Mouse (Mus musculus): ENCODE data around the gene Gm14226. TPM values are rescaled to one million over a fixed set of nuclear protein-coding genes. Genes with fewer than 3 reads are reported as not detected.
A peak's percentile ranks its signal among the peaks of the same experiment; 100 is the strongest.
"Not testable (repeated sequence)": the region's sequence is repeated elsewhere in the genome, so short reads cannot be mapped to it uniquely, and the experiment has no call there.

The Gm14226 gene
- polyA plus RNA-seq (2015; fragmentation: Nextera tagmentation; extraction: Ambion mirVana) = 0.29 TPM in 2 replicates

DNA sequence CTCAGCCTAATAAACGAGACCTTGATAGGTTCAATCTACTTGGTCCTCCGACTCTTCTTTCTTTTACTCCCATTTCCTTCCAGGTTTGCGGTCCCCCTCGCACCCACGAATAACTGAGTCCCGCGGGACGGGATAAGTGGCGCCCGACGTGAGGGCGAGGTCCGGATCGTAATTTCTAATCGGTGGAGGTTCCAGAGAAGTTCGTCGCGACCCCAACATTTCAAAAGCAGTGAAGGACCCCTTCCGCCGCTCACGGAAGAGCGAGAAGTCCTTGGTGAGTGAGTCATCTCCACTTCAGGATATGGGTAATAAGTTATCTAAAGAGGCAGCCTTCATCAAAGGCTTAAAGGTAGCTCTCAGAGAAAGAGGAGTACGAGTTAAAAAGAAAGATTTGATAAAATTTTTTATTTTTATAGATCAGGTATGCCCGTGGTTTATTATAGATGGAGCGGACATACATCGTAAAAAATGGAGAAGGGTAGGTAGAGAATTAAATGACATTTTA, at the start of gene Gm14226:
Gm14226 (plus strand) TSS at position 16 of the 505 bp plus-strand sequence.
- under 1% methylated on average over 24 of the region's 26 CpGs for WGBS
- ATAC-seq (ENCODE audit: borderline replicate concordance, extremely low read depth, low FRiP score, low TSS enrichment) = not testable (repeated sequence)

DNA sequence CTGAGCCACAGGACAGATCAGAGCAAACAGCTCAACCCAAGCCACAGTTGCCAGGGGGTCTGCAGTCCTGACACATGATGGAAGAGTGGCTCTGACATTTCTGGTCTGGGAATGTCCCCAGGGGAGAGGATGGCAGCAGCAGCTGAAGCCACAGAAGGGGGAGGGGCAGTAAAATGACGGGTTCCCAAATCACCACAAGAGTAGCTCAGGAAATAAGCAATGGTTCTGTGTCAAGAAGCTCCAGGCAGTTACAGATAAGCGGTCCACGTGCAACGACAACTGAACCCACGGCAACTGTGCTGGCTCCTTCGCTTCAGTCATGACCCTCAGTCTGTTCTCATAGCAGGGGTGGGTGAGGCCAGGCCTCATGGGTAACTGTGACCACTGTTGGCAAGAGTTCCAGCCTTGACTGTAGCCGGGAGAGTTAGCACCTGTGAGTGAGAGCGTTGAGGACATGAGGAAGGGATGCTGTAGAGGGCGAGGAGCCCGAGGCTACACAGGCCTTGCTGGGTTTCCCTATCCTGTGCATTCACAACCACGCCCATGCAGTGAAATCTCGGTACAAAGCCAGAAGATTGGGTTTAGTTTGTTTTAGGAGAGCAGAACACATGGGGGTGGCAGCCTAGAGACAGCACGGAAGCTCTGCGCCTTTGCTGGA, 48.2 kb upstream of the Gm14226 start:
- 52% methylated on average over 14 of the region's 14 CpGs for WGBS
- ATAC-seq (ENCODE audit: borderline replicate concordance, extremely low read depth, low FRiP score, low TSS enrichment); H3K27me3 ChIP-seq; H3K4me2 ChIP-seq; H3K9me3 ChIP-seq; H3K27ac ChIP-seq; H3K4me3 ChIP-seq; H3K36me3 ChIP-seq; H3K9ac ChIP-seq: not testable (repeated sequence)
- H3K4me1 ChIP-seq = peaks cover 34% of the 10 kb centered on the region

More for the DNA sequence above, at the start of gene Gm14226:
- peak within 1 kb of the TSS; percentile 89 for H3K4me2 ChIP-seq
- not testable (repeated sequence) for H3K27me3 ChIP-seq, H3K9me3 ChIP-seq, H3K36me3 ChIP-seq, H3K4me1 ChIP-seq
- H3K9ac ChIP-seq = peak within 1 kb of the TSS; percentile 39
- peak within 1 kb of the TSS; percentile 79 for H3K27ac ChIP-seq
- peak within 1 kb of the TSS; percentile 45 for H3K4me3 ChIP-seq

DNA sequence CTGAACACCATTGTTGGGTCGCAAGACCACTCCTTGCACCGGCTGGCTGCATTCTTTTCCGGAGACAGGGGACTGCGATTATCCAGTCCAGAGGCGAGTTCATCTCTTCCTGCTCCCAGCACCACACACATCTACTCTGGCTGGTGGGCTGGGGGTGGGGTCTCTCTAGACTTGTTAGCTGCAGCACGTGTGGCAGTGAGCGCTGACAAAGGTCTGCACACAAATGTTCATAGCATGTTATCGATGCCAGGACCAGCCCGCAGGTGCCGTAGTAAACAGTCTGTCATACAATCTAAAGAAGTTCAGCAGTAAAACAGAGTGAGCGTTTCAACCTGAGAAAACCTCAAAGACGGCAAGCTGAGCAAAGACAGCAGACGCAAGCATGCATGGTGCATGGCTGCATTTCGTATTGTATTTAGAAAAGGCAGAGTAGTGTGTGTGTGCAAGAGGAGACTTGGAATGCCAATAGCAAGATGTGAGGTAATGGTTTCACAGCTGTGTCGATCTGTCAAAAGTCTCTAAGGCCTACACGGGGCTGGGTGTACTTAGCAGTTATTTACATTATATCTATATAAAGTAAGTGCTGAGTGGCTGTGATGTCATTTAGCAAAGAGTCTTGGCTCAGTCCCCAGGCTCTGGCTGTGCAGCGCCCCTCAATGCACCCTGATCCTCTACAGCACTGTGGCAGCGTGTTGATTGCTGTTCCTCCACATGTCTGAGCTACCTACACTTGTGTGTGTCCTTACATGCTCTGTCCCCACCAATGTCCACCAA, 46.0 kb upstream of the Gm14226 start:
- Histone ChIP-seq H3K4me2 (peak overlapping the region; percentile 42), H3K4me3 (no peak overlapping the region), H3K36me3 (no peaks in the 10 kb centered on the region), H3K4me1 (peaks cover 34% of the 10 kb centered on the region), H3K9ac (no peak overlapping the region), H3K27ac (peak overlapping the region; percentile 60), H3K9me3 (no peaks in the 10 kb centered on the region), H3K27me3 (no peaks in the 10 kb centered on the region)
- peak; percentile 95 for ATAC-seq (ENCODE audit: borderline replicate concordance, extremely low read depth, low FRiP score, low TSS enrichment)
- 14% methylated on average over 18 of the region's 18 CpGs for WGBS

DNA sequence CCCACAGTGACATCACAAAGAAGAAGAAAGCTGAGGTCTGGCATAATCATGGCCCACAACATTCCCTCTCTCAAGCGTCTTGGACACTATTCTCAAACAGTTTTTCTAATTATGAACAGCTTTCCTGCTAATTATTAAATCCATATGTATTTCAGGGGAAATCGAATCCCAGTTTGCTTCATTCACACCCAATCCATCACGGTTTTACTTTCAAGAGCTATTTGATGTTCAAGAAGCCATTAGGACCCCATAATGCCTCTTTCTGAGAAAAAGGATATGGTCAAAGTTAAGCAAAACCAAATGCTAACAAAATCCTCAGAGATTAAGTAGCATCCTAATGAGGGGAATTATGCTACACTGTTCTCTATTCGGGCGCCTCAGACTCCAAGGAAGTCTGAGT, 45.1 kb upstream of the Gm14226 start:
- 35% methylated on average over 5 of the region's 5 CpGs for WGBS
- no peak overlapping the region for H3K4me2 ChIP-seq
- no peaks in the 10 kb centered on the region for H3K9me3 ChIP-seq
- H3K36me3 ChIP-seq = no peaks in the 10 kb centered on the region
- 0 out of 2 replicates have a peak overlapping the region, but pooled peaks have one; percentile 41 for H3K27ac ChIP-seq
- H3K27me3 ChIP-seq = no peaks in the 10 kb centered on the region
- H3K4me3 ChIP-seq = no peak overlapping the region
- H3K9ac ChIP-seq = no peak overlapping the region
- peaks cover 34% of the 10 kb centered on the region for H3K4me1 ChIP-seq
- ATAC-seq (ENCODE audit: borderline replicate concordance, extremely low read depth, low FRiP score, low TSS enrichment) = no peak

DNA sequence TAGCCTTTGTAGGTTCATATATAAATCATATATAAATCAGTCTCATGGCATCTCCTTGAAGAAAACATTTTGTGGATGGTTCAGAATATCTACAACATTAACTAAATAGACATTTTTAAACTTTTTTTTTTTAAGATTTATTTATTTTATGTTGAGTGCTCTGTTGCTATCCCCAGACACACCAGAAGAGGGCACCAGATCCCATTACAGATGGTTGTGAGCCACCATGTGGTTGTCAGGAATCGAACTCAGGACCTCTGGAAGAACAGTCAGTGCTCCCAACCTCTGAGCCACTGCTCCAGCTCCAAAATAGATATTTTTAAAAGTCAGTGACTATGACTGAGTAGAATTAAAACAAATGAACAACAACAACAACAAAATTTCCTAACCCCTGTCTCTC, 31.5 kb upstream of the Gm14226 start:
- no peaks in the 10 kb centered on the region for H3K36me3 ChIP-seq
- no peak overlapping the region for H3K27ac ChIP-seq
- no peaks in the 10 kb centered on the region for H3K4me1 ChIP-seq
- WGBS = 78% methylated on average over 1 of the region's 1 CpGs
- no peak overlapping the region for H3K4me2 ChIP-seq
- ATAC-seq (ENCODE audit: borderline replicate concordance, extremely low read depth, low FRiP score, low TSS enrichment) = no peak
- H3K27me3 ChIP-seq = no peaks in the 10 kb centered on the region
- no peaks in the 10 kb centered on the region for H3K9me3 ChIP-seq
- no peak overlapping the region for H3K4me3 ChIP-seq
- no peak overlapping the region for H3K9ac ChIP-seq

DNA sequence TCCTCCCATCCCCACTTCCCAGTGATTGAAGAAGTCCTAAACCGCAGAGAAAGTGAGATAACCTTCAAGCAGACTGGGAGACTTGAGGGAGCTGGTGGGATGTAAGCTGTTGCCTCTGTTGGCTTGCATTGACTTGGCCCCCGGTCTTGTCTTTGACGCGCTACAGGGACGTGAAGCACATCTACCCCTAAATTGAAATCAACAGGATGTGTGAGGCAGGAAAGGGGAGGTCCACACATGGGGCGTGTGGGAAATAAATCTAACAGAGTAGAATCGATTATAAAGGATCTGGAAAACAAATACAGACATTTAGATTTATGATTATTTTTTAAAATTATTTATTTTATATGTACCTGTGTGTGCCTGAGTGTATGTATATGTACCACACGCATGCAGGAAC, 26.7 kb upstream of the Gm14226 start:
- Histone ChIP-seq H3K9ac (no peak overlapping the region), H3K36me3 (no peaks in the 10 kb centered on the region), H3K9me3 (no peaks in the 10 kb centered on the region), H3K4me3 (no peak overlapping the region), H3K4me1 (no peaks in the 10 kb centered on the region), H3K27me3 (no peaks in the 10 kb centered on the region), H3K27ac (no peak overlapping the region), H3K4me2 (no peak overlapping the region)
- WGBS = 63% methylated on average over 8 of the region's 8 CpGs
- no peak for ATAC-seq (ENCODE audit: borderline replicate concordance, extremely low read depth, low FRiP score, low TSS enrichment)

DNA sequence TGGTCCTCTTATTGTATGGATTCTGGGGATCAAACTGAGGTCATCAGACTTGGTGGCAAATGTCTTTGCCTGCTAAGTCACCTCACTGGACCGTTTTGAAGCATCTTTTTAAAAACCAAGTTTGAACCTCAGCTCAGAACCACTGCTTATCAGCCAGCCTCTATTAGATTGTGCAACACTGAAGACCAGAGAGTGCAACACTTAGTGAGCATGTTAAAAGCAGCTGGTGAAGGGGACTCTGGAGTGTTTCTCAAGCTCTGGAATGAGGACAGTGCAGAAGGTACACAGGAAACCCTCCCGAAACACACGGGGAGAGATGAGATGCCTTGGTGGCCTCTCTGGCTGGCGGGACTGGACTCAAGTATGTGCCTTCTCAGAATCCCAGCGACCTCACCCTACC, 26.0 kb upstream of the Gm14226 start:
- no peaks in the 10 kb centered on the region for H3K4me1 ChIP-seq
- no peak overlapping the region for H3K4me3 ChIP-seq
- ATAC-seq (ENCODE audit: borderline replicate concordance, extremely low read depth, low FRiP score, low TSS enrichment) = no peak
- H3K36me3 ChIP-seq = no peaks in the 10 kb centered on the region
- no peaks in the 10 kb centered on the region for H3K27me3 ChIP-seq
- no peaks in the 10 kb centered on the region for H3K9me3 ChIP-seq
- H3K4me2 ChIP-seq = no peak overlapping the region
- WGBS = 71% methylated on average over 5 of the region's 5 CpGs
- no peak overlapping the region for H3K9ac ChIP-seq
- no peak overlapping the region for H3K27ac ChIP-seq

DNA sequence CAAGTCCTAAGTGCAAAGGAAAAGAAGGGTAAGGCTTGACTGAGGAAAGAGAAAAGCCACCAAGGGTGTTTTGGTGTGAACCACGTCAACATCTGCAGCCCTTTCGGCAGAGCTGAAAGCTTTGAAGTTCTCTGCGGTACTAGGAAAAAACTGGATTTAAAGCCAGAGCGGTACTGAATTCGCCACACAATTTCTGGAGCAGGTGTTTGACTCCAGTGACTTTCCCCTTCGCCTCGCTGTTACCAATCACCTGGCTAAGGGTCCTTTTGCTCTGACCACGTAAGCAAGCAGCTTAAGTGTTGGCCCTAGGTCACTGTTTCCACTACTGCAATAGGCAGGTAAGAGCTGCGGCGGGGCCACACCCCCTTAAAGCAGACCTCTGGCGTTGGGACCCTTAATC, 12.6 kb upstream of the Gm14226 start:
- Histone ChIP-seq H3K9ac (no peak overlapping the region), H3K4me3 (no peak overlapping the region), H3K27ac (no peak overlapping the region), H3K27me3 (no peaks in the 10 kb centered on the region), H3K36me3 (no peaks in the 10 kb centered on the region), H3K9me3 (no peaks in the 10 kb centered on the region), H3K4me1 (no peaks in the 10 kb centered on the region), H3K4me2 (no peak overlapping the region)
- ATAC-seq (ENCODE audit: borderline replicate concordance, extremely low read depth, low FRiP score, low TSS enrichment) = no peak
- WGBS = 83% methylated on average over 11 of the region's 11 CpGs

DNA sequence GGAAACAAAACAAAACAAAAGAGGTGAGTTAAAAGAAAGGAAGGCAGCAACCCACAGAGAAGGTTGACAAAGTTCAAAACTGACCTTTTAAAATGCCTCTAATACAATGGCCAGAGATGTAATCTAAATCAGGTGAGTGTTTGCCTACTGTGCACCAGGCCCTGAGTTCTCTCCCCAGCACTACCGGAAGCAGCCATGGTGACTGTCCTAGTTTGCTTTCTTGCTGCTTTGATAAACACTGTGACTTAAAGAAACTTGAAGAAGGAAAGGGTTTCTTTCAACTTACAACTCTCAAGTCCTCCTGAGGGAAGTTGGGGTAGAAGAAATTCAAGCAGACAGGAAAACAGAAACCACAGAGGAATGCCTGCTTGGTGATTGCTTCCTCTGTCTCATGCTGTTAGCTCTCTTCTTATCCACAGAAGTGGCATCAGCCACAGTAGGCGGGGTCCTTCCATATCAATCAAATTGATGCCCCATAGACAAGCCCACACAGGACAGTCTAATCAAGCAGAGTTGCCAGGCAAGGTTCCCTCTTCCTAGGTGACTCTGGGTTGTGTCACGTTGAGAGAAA, 6.9 kb upstream of the Gm14226 start:
- H3K9ac ChIP-seq = no peak overlapping the region
- H3K27ac ChIP-seq = no peak overlapping the region
- H3K4me2 ChIP-seq = no peak overlapping the region
- H3K4me3 ChIP-seq = no peak overlapping the region
- ATAC-seq (ENCODE audit: borderline replicate concordance, extremely low read depth, low FRiP score, low TSS enrichment) = no peak
- 35% methylated on average over 3 of the region's 3 CpGs for WGBS
- no peaks in the 10 kb centered on the region for H3K4me1 ChIP-seq
- no peaks in the 10 kb centered on the region for H3K9me3 ChIP-seq
- H3K27me3 ChIP-seq = no peaks in the 10 kb centered on the region
- no peaks in the 10 kb centered on the region for H3K36me3 ChIP-seq

DNA sequence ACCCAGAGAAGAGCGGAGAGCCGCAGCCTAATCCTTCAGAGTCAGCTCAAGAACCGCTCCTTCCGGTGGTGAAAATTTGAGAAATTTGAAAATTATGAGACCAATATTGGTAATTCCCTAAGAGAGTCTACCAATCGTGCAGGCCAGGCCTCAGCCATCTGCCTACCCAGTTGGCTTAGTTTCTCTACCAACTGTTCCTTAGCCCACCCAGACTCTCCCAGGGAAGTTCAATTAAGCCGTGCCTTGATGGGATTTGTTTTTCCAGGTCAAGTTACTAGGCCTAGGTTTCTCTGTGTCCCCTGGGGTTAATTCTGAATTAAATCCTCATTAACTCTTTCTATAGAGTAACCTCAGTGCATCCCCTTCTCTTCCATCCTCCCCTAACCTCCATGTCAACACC, 5.1 kb upstream of the Gm14226 start:
- no peak overlapping the region for H3K4me3 ChIP-seq
- no peak for ATAC-seq (ENCODE audit: borderline replicate concordance, extremely low read depth, low FRiP score, low TSS enrichment)
- H3K27me3 ChIP-seq = no peaks in the 10 kb centered on the region
- H3K4me1 ChIP-seq = no peaks in the 10 kb centered on the region
- H3K9ac ChIP-seq = no peak overlapping the region
- no peak overlapping the region for H3K4me2 ChIP-seq
- no peak overlapping the region for H3K27ac ChIP-seq
- H3K36me3 ChIP-seq = no peaks in the 10 kb centered on the region
- 84% methylated on average over 6 of the region's 6 CpGs for WGBS
- H3K9me3 ChIP-seq = no peaks in the 10 kb centered on the region

DNA sequence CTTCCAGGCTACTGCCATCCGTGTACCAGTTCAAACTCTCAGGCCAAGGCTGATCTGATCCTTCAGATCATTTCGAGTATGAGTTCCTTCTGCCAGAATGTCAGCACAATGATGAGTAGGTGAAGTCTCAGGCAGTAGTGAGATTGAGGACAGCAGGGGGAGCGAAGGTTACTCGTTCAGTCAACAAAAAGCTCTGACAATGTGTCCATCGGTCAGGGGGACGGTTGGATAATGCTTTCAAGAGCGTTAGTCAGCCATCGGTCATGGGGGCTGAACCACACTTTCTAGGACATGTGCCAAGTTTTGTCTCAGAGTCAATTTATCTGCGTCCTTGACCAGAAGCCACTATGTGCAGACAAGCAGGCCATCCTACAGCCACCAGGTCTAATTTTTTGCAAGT, 1.3 kb upstream of the Gm14226 start:
- H3K4me1 ChIP-seq; H3K9me3 ChIP-seq; H3K36me3 ChIP-seq; H3K4me3 ChIP-seq; H3K27ac ChIP-seq; H3K9ac ChIP-seq; H3K4me2 ChIP-seq; H3K27me3 ChIP-seq; ATAC-seq (ENCODE audit: borderline replicate concordance, extremely low read depth, low FRiP score, low TSS enrichment): not testable (repeated sequence)
- WGBS = 12% methylated on average over 6 of the region's 9 CpGs
